Mouse (Mus musculus): Measurements from ENCODE around the gene Scn7a.

The Scn7a gene

DNA sequence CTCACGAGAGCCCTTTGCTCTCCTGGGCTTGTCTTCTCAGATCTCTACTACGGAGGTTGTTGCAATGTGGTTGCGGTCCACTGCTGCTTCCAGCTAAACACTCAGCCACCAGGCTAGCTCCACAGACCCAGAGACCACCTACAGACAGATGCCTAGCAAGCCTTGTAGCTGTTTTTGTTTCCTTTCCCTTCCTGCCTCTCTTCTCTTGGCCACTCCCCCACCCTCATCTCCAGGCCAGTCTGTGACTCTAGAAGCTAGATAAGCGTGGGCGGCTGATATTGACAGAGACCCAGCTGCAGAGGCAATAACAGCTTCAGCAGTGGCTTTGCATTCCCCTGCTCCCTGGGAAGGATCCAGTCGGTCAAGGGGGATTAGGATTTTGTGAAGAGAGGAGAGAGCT, at the start of gene Scn7a:
Gene Scn7a, minus strand, starts transcription at position 150 of the 400 bp plus-strand sequence.
- peak; percentile 34 for DNase-seq (ENCODE audit: low read depth, low spot score)

DNA sequence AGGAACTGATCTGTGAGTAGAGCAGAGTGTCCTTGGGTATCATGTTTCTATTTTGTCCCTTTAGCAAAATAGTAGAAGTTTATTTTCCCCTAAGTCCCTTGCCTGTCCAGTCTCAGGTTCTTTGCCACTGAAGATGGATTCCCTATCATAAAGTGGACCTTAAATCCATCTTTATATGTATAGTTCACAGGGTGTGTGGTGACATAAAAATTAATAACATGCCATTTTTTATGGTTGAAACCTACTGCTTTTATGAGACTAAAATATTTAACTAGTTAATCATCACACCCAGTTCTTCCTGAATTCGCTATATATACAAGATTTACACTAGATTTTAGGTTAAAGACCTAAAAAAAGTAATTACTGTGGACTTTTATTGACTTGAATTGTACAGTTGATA, 43.0 kb upstream of the Scn7a start:
- no peak for DNase-seq (ENCODE audit: low read depth, low spot score)

DNA sequence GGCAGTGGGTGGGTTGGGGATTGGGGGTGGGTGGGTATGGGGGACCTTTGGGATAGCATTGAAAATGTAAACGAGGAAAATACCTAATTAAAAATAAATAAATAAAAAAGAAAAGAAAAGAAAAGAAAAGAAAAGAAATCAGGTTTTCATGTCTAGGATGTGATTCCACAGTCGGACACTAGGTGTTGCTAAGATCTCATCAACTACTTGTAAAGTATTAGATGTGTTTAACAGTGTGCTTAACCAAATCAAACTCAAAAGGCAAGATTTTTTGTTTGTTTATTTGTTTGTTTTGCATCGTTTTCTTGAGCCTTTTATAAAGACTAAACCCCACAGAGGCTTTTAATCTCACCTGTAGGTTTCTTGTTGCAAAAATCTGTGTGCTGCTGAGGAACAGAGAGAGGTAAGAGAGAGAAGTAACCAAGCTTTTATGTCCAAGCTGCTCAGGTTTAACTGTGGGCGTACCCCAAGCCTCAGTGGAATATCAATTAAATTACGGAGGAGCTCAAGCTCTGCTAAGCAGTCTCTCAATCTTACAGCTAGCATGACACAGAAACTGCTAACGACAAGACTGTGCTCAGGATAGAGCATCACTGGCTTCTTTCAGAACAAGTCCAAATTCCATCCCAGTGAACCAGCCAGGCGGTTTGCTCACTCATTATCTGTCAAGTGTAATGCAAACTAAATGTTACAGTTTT, 35.3 kb upstream of the Scn7a start:
- DNase-seq (ENCODE audit: low read depth, low spot score), result no peak

DNA sequence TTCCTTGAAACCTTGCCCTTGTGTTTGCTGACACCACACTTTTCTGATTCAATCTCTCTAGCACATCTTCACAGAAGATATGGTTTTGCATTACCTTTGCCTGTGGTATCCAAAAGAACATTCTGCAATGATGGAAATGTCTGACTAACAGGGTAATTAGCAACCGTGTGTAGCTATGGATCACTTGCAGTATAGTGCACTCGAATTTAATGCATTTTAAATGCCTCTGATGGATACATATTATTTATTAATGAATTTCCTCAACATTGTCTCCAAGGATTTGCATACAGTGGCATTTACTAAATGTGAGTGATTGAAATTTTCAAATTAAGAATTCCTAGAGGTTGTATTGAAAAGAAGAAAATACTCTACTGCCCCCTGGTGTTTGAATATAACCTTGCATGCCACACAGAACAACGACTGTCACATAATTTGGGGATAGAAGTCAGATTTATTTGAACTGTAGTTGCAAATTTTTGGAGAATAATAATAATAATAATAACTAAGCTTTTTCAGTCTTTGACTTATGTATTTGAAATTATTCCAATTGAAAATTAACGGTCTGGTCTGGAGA, 15.0 kb upstream of the Scn7a start:
- DNase-seq (ENCODE audit: low read depth, low spot score), result no peak

DNA sequence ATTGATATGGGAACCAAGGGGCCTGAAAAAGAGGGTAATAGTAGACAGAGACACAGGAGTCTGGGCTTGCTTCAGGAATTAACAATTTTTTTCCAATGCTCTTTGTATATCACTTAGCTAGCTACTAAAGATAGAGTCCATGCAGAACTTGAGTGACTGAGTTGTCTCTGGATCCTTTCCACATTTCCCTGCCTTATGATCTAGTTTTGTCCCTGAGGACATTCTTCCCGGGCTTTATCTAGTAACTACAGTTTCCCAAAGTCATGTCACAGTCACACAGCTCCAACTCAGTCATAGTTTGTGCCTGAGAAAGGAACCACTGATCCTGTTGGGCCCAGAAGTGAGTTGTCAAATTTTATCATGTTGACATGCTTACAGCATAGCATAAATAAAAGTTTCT, 12.8 kb upstream of the Scn7a start:
- peak; percentile 19 for DNase-seq (ENCODE audit: low read depth, low spot score)

DNA sequence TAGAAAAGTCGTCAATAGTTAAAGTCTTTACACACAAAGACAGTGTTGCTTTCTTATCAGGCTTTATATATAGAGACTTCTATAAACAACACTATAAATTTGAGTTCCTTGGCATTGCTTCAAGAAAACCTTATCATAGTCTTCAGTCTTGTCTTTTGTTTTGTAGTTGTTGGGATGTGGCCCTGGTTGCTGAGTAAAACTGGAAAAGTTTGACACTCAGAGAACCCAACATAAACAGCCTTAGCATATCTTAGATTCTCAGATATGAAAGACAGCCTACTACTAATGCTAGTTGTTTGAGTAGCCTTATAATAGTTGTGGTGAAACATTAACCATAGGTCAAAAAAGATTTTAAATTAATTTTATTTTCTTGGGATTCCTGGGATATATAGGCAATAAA, 6.9 kb upstream of the Scn7a start:
- DNase-seq (ENCODE audit: low read depth, low spot score), result no peak

DNA sequence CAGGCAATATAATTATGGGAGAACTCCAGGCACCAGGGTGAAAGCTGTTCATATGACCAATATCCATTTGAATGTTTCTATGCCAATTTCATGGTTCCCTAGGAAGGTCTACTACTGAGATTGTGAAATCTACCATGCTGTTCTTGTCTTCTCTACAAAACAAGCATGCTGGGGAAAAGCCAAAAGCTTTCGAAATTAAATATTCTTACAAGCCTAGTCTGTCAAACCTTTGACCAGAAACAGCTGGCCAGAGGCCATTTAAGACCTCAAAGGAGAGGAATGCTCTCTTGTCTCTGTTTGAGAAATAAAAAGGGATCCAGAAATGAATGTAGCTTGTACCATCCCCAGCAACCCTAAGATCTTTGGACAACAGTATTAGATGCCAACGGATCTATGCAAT, 3.8 kb downstream of the Scn7a start:
- peak; percentile 87 for DNase-seq (ENCODE audit: low read depth, low spot score)

DNA sequence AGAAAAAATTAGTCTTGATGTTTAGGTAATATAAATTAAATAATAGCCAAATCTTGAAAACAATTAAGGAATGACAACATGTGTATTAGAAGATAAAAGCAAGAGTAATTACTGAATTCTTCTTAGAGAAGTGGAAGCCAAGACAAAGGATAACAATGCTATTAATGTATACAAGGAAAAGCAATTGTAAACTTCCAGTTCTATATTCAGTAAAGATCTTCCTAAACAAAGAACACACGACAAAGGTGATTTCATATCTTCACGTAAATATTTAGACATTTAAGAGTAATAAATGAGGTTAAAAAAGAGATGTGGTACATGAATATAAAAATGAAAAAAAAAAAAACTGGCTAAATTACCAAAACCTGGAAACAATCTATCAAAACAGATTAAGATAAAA, 16.7 kb downstream of the Scn7a start:
- no peak for DNase-seq (ENCODE audit: low read depth, low spot score)

DNA sequence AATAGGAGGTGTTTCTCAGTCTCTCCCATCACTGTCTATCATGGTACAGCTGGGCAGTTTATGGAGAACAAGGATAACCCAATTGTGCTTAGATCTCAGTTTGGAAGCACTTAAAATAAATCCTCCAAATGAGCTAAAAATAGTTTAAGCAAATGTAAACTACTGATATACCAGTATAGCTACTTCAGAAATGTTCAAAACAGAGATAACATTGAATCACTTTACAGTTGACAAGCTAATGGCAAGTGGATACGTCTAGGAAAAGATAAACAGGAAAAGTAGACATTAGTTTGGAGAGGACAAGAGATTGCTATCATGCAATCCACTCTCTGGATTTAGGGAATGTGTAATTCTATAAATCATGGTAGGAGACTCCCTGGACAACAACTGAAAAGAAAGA, 19.5 kb downstream of the Scn7a start:
- no peak for DNase-seq (ENCODE audit: low read depth, low spot score)

DNA sequence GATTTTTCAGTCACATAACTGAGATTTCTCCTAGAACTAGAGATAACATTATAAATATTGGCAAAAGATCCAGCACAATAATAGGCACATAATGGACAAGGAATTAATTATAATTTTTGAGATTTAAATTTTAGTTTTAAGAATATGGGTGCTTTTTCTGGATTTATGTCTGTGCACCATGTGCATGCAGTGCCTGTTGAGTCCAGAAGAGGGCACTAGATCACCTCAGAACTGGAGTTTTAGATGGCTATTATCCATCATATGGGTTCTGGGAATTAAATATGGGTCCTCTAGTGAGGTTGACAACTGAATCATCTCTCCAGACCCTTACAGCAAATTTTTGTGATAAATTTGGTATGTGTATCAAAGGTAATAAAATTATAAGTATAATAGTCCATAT, 21.8 kb downstream of the Scn7a start:
- DNase-seq (ENCODE audit: low read depth, low spot score), result no peak

DNA sequence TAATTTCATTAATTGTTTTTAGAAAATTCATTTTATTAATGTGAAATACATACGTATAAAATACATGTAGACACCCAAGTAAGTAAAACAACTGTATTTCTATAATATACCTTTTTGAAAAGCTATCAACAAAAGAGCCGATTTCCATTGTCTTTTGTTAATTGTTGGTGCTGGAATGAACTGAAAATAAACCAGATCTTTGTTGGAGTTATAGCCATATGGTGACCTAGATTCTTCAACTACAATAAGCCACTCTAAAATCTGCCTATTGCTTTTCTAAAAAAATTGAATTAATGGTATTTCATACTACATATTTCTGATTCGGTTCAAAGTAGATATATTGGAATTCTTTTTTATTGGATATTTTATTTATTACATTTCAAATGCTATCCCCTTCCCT, 56.7 kb downstream of the Scn7a start:
- DNase-seq (ENCODE audit: low read depth, low spot score), result no peak

DNA sequence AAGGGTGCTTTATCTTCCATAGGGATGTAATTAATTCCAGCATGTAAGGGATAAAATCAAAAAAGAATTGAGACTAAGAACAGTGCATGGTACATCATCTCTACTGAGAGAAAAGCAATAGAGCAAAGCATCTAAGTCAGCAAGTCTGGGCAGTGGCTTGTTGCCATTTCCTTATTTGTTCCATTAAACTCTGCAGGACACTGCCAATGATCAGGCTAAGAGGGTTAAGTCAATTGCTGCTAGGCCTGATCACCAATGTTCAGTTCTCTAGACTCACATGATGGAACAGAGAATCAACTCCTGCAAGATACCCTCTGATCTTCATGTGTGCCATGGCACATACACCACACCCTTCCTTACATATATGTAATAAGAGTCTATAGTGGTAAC, 57.1 kb downstream of the Scn7a start:
- no peak for DNase-seq (ENCODE audit: low read depth, low spot score)

DNA sequence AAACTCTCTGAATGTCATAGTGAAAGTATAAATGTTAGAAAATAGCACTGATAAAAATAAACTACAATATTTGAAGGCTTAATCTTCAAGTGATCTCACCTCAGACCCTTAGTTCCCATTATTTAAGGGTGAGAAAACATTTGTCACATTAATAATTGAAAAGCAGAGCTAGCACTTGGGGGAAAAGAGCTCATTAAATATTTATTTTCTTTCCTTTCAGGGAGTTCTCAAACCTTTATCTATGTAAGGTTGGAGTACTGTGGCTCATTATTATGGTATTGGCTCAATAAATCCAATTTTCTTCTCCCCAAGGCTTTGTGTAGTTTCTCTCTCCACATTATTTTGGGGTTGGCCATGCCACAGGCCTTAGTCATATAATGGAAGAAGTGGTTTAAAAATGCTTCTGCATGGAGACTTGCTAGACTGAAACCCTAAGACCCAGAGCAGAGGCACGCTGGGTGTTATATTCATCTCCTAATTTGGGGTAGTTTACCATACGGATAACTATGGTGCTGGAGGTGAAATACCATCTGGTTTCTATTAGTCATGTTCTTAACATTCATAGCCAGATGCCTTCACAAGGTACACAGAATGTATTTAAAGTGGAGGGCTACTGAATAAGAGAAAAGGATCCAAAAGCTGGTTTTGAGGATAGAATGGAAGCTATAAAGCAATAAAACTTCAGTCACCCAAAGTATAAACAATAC, 57.7 kb downstream of the Scn7a start:
- DNase-seq (ENCODE audit: low read depth, low spot score), result no peak

DNA sequence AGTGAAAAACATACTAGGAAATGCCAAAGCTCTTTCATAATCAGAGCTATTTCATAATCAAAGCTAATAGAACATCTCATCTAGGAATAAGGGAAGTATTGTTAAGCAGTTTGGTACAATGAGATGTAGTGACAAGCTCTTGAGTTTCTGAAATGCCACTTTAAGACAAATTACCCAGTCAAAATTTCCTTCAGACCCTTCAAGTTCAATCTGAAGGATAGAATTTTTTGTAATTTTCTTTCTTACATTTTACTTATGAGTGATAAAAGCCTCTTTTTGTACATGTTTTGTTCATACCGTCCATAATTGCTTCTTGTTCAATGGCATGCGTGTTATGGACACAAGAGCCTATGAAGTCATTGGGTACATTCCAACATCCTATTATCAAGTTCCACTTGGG, 72.6 kb downstream of the Scn7a start:
- peak; percentile 5 for DNase-seq (ENCODE audit: low read depth, low spot score)

DNA sequence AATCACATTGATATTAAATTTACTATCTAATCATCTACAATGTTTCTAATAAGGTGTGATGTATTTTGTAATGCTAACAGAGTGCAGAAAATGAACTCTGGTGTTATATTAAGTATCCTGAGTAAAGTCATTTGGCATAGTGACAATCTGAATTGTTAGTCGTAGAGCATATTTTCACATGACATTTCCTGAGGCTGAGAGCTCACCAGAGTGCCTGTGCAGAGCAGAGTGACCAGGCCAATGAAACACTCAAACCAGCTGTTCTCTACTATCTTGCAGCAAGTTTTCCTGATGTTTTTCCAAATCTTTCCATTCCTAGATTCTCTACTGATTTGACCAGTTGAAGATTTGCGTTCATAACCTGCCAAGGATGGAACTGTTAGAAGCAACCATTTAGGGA, 92.4 kb downstream of the Scn7a start:
- no peak for DNase-seq (ENCODE audit: low read depth, low spot score)

DNA sequence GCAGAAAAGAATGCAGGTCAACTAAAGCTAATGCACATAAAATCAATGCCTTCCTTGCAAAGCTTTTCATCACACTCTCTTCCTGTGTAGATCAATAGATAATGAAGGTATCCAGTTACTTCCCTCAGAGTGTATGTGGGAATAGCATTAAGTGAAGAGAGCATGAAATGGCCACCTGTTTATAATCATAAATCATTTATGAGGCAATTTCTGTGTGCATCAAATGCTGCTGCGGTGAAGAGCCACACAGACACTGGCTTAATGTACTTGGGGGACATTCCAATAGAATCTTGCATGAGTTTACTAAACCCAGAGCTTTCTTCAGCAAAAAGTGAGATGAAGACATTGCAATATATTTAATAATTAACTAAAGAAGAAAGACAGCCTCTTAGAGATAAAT, 122.7 kb downstream of the Scn7a start:
- DNase-seq (ENCODE audit: low read depth, low spot score), result no peak

DNA sequence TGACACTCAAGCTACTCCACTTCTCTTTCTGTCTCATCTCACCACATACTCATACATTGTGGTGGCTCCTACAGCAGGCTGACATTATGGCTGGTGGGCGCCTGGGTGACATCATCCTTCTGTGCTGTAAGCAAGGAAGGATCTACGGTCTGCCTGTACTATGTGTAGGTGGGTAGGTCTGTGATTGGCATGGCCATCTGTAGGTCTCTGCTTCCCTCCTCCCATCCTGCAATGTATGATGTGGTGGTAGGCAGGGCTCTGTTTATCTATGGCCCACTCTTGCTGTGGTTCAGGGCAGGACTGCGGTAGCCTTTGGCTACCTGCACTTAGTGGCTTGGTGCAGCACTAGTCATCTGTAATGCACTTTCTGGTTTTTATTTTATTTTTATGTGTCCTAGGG, 128.3 kb downstream of the Scn7a start:
- DNase-seq (ENCODE audit: low read depth, low spot score), result no peak

DNA sequence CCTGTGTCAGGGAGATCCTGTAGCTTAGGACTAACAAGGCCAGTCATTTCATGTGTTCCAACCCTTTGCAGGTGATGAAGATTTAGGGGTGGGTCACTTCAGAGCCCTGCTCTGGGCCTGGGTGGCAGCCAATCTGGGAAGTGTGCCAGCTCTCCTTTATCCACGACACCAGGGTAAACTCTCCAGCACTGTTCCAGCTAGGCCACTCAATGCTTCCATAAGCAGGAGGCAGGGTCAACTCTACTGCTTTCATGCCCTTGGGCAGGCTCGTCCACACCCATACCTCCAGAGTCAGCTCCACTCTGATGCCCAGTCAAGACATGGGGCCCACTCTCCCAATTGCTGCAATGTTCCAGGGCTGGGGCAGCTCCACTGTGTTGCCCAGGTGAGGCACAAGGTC, 129.3 kb downstream of the Scn7a start:
- DNase-seq (ENCODE audit: low read depth, low spot score), result no peak

DNA sequence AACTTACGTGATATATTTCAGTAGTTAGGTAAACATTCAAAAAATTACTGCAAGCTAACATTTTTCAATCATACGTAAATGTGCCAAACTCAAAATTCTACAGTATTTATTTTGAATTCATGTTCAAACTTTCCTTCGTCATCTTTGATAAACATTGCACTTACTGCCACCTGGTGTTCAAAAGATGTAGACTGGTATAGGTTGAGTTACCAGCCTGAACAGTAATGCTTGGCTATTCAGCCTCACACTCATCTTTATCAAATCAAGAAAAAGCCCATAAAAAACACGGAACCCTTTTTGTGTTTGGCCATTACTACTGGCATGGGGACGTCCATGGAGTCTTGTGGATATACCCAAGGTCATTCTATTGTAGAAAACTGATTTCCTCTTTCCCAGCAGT, 140.3 kb downstream of the Scn7a start:
- DNase-seq (ENCODE audit: low read depth, low spot score), result no peak

DNA sequence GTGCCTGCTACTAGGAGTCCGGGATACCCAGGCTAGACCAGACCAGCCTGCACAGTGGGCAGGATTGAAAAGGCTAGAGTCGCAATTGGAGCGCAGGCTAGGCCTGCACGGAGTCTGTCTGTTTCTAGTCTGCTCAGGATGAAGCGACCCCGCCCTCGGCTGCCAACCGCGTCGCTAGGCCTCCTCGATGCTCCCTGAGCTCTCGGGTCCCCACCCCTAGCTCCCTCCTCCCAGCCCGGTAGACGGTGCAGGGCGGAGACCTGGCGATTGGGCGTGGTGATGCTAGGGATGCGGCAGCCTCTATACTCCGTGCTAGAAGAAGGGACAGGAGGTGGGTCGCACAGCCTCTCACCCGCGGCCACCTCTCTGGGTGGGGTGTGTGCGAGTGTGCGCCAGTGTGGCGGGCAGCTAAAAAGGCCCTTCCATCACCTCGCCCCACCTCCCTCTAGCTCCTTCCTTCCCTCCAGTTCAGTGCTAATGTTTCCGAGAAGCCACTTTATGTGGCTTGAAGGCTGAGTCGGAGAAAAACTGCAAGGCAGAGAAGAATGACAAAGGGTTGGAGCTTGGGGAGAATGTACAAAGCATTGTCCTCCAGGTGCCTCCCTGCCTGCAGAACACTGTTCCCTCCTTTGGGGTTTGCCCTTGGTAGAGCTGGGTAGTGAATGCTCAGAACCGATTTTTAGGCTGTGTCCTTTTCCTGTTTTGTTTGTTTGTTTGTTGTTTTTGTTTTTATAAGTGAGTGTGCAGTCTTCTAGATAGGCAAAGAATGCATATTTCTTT, 149.9 kb downstream of the Scn7a start, which contains the start of gene Scn9a:
Gene Scn9a, minus strand, starts transcription at position 383 of the 780 bp plus-strand sequence.
- DNase-seq (ENCODE audit: low read depth, low spot score), result no peak

DNA sequence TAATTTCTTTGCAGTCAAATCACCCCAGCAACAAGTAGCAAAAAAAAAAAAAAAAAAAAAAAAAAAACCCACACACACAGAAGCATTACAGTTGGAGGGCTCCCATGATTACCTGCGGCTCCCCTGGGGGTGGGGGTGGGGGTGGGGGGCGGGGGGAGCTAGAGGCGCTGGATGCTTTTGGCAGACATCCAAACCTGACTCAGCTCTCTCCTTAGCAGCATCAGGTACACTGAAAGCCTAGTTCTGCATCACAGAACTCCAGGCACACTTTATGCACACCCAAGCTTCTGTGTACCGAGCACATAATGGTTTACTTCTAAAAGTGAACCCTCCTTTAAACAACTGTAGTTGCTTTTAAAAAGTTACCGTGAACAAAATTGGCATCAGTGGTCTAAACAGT, 152.0 kb downstream of the Scn7a start:
- no peak for DNase-seq (ENCODE audit: low read depth, low spot score)

Data from skeletal muscle tissue, adult 2 months (tissue).